ENCODE assay signal across 8 mouse cellular contexts in genomic region chr9:96491810-96492209, GRCm38 (mm10). TPM values are rescaled to one million over a fixed set of nuclear protein-coding genes. Genes with fewer than 3 reads are reported as not detected.
DNase-seq lines count a peak whose midpoint lies in the region; ATAC-seq and TF ChIP-seq lines count a peak whose summit lies in the region.

No protein-coding gene starts in this region.

- H3K9ac ChIP-seq in kidney, embryonic 14.5 days (ENCODE audit: low read depth, low read length), result no peak overlapping the region
- peak overlapping the region; percentile 31 for H3K9ac ChIP-seq in CH12.LX (ENCODE audit: insufficient read depth, low read depth)
- H3K9ac ChIP-seq in forebrain, embryonic 15.5 days (replicated peaks), result no peak overlapping the region
- no peak overlapping the region for H3K9ac ChIP-seq in liver, embryonic 12.5 days

- no peak overlapping the region for H3K4me3 ChIP-seq in kidney, embryonic 14.5 days (ENCODE audit: low read length)
- peak overlapping the region in 2 of 3 experiments; percentile 49 to 50 for H3K4me3 ChIP-seq in CH12.LX (replicated peaks in 1 of 3; ENCODE audit: low read depth in 2 of 3, low read length in 2 of 3, poor library complexity in 1 of 3)
- no peak overlapping the region for H3K4me3 ChIP-seq in forebrain, embryonic 15.5 days
- no peak overlapping the region for H3K4me3 ChIP-seq in liver, embryonic 12.5 days

- no peak; the same call in 1 of the 2 replicates for TF ChIP-seq POLR2A in CH12.LX (IDR thresholded peaks at IDR 0.05; ENCODE audit: low read depth, low read length)

- ATAC-seq in kidney, embryonic 14.5 days (ENCODE audit: low FRiP score, low TSS enrichment), result no peak
- 0 out of 2 replicates have a peak, but pooled peaks have one; percentile 35 for ATAC-seq in forebrain, embryonic 15.5 days (replicated peaks)
- ATAC-seq in liver, embryonic 12.5 days, result no peak

- in situ Hi-C loops in CH12.LX (cut with MboI; ENCODE audit: low pct_ligation_motif_present, low pct_unique_long_range_greater_than_20kb, low sequenced_read_pairs), result no loop called here

- H3K9me3 ChIP-seq in kidney, embryonic 14.5 days (ENCODE audit: control insufficient read depth, low read length), result no peaks in the 10 kb centered on the region
- H3K9me3 ChIP-seq in CH12.LX (replicated peaks; ENCODE audit: low read length), result no peaks in the 10 kb centered on the region
- H3K9me3 ChIP-seq in forebrain, embryonic 15.5 days, result no peaks in the 10 kb centered on the region
- H3K9me3 ChIP-seq in liver, embryonic 12.5 days (replicated peaks), result no peaks in the 10 kb centered on the region

- no peak for TF ChIP-seq EP300 in CH12.LX (IDR thresholded peaks at IDR 0.05; ENCODE audit: low read length)

- peaks cover 10% of the 10 kb centered on the region; the same call in 1 of the 2 replicates for H3K4me1 ChIP-seq in kidney, embryonic 14.5 days (ENCODE audit: control insufficient read depth, insufficient read depth, low read length)
- H3K4me1 ChIP-seq in CH12.LX (ENCODE audit: control insufficient read depth in 1 of 2, insufficient read depth in 2 of 2), result peaks cover 3 to 14% of the 10 kb centered on the region in 2 experiments; a peak in 2 of 4 replicates
- 0 out of 2 replicates have a peak, but pooled peaks cover 3% of the 10 kb centered on the region for H3K4me1 ChIP-seq in forebrain, embryonic 15.5 days
- H3K4me1 ChIP-seq in liver, embryonic 12.5 days, result 0 out of 2 replicates have a peak, but pooled peaks cover 8% of the 10 kb centered on the region

- peak; percentile 84 to 87 for TF ChIP-seq CTCF in CH12.LX (conservative IDR thresholded peaks at IDR 0.05 in 1 of 2, IDR thresholded peaks at IDR 0.05 in 1 of 2; ENCODE audit: low read depth in 2 of 2, low read length in 2 of 2)

- peak; percentile 49 for DNase-seq in kidney, adult 18-20 months
- DNase-seq in CH12.LX (ENCODE audit: extremely low read depth) (peak; percentile 60), adipocyte (ENCODE audit: low spot score) (no peak)
- DNase-seq in adrenal gland, postnatal 10 days, result peak; percentile 74
- DNase-seq in spleen, adult 18-20 months, result peak; percentile 8 to 57

- H3K79me2 ChIP-seq in CH12.LX (replicated peaks; ENCODE audit: control insufficient read depth, extremely low read depth, insufficient read depth, poor library complexity, severe bottlenecking), result no peaks in the 10 kb centered on the region

- H3K27me3 ChIP-seq in kidney, embryonic 14.5 days (ENCODE audit: control insufficient read depth, insufficient read depth, low read length), result no peaks in the 10 kb centered on the region
- no peaks in the 10 kb centered on the region for H3K27me3 ChIP-seq in CH12.LX (replicated peaks)
- no peaks in the 10 kb centered on the region for H3K27me3 ChIP-seq in forebrain, embryonic 15.5 days
- H3K27me3 ChIP-seq in liver, embryonic 12.5 days (replicated peaks), result no peaks in the 10 kb centered on the region

- dilution Hi-C loops in CH12.LX (cut with MboI; ENCODE audit: extremely low pct_ligation_motif_present, extremely low pct_unique_long_range_greater_than_20kb, low sequenced_read_pairs), result no loop called here

- H3K36me3 ChIP-seq in kidney, embryonic 14.5 days (ENCODE audit: control insufficient read depth, insufficient read depth, low read length), result no peaks in the 10 kb centered on the region
- H3K36me3 ChIP-seq in CH12.LX (replicated peaks in 1 of 2; ENCODE audit: control insufficient read depth in 1 of 2, insufficient read depth in 1 of 2, low read length in 1 of 2), result no peaks in the 10 kb centered on the region
- no peaks in the 10 kb centered on the region for H3K36me3 ChIP-seq in forebrain, embryonic 15.5 days
- H3K36me3 ChIP-seq in liver, embryonic 12.5 days, result no peaks in the 10 kb centered on the region

- 44% methylated on average over 12 of the region's 12 CpGs for WGBS in kidney, embryonic 14.5 days
- WGBS in forebrain, embryonic 15.5 days, result 35% methylated on average over 12 of the region's 12 CpGs
- WGBS in liver, embryonic 12.5 days (ENCODE audit: insufficient replicate concordance), result 27% methylated on average over 12 of the region's 12 CpGs

- TF ChIP-seq RAD21 in CH12.LX (IDR thresholded peaks at IDR 0.05; ENCODE audit: low read depth, low read length), result peak; percentile 56

- no peak overlapping the region for H3K4me2 ChIP-seq in kidney, embryonic 14.5 days (replicated peaks; ENCODE audit: low read depth, low read length)
- peak overlapping the region; percentile 83 for H3K4me2 ChIP-seq in CH12.LX (ENCODE audit: insufficient read depth, low read depth, poor library complexity, severe bottlenecking)
- H3K4me2 ChIP-seq in forebrain, embryonic 15.5 days (replicated peaks), result no peak overlapping the region
- H3K4me2 ChIP-seq in liver, embryonic 12.5 days, result peak overlapping the region; percentile 37; the same call in 1 of the 2 replicates

- H3K27ac ChIP-seq in kidney, embryonic 14.5 days (ENCODE audit: low read depth, low read length), result no peak overlapping the region
- H3K27ac ChIP-seq in CH12.LX (ENCODE audit: insufficient read depth, low read depth), result no peak overlapping the region
- no peak overlapping the region for H3K27ac ChIP-seq in forebrain, embryonic 15.5 days (replicated peaks)
- H3K27ac ChIP-seq in liver, embryonic 12.5 days, result no peak overlapping the region

TF ChIP-seq in CH12.LX, 34 proteins besides CTCF, POLR2A, EP300 and RAD21 (continues in another document):
- TF ChIP-seq POLR2AphosphoS2 (IDR thresholded peaks at IDR 0.05; ENCODE audit: low read depth, low read length) (no peak), USF1 (IDR thresholded peaks at IDR 0.05; ENCODE audit: low read depth, low read length) (no peak), MXI1 (IDR thresholded peaks at IDR 0.05; ENCODE audit: low read depth, low read length) (peak; percentile 62), ZNF384 (IDR thresholded peaks at IDR 0.05; ENCODE audit: low read depth, low read length) (no peak), ETS1 (conservative IDR thresholded peaks at IDR 0.05; ENCODE audit: low read depth, low read length) (no peak), GABPA (IDR thresholded peaks at IDR 0.05; ENCODE audit: insufficient replicate concordance, low read depth, low read length) (no peak), UBTF (IDR thresholded peaks at IDR 0.05; ENCODE audit: low read depth, low read length) (no peak), MAX (IDR thresholded peaks at IDR 0.05; ENCODE audit: low read length) (peak; percentile 63), KAT2A (IDR thresholded peaks at IDR 0.05; ENCODE audit: insufficient replicate concordance, low read length) (no peak), HCFC1 (IDR thresholded peaks at IDR 0.05; ENCODE audit: low read depth, low read length) (peak; percentile 39; the same call in 1 of the 2 replicates), ZKSCAN1 (IDR thresholded peaks at IDR 0.05; ENCODE audit: borderline replicate concordance, low read depth, low read length) (no peak), MAFK (IDR thresholded peaks at IDR 0.05; ENCODE audit: insufficient replicate concordance, low read length) (no peak), TCF12 (IDR thresholded peaks at IDR 0.05; ENCODE audit: low read depth, low read length) (0 out of 2 replicates have a peak, but pooled peaks have one; percentile 28), MEF2A (IDR thresholded peaks at IDR 0.05; ENCODE audit: borderline replicate concordance, low read depth, low read length) (no peak), IRF4 (IDR thresholded peaks at IDR 0.05; ENCODE audit: low read depth, low read length) (no peak), NELFE (IDR thresholded peaks at IDR 0.05; ENCODE audit: low read depth, low read length) (0 out of 2 replicates have a peak, but pooled peaks have one; percentile 24), ZMIZ1 (IDR thresholded peaks at IDR 0.05; ENCODE audit: low read depth, low read length) (no peak), MYC (IDR thresholded peaks at IDR 0.05; ENCODE audit: low read depth, low read length) (peak; percentile 80), SIN3A (IDR thresholded peaks at IDR 0.05; ENCODE audit: low read length) (no peak), JUN (IDR thresholded peaks at IDR 0.05; ENCODE audit: insufficient read depth, low read depth, low read length) (no peak), PAX5 (IDR thresholded peaks at IDR 0.05; ENCODE audit: low read length) (no peak), TBP (conservative IDR thresholded peaks at IDR 0.05; ENCODE audit: low read depth, low read length) (no peak), RCOR1 (conservative IDR thresholded peaks at IDR 0.05; ENCODE audit: low read depth, low read length) (0 out of 2 replicates have a peak, but pooled peaks have one; percentile 49), JUND (conservative IDR thresholded peaks at IDR 0.05; ENCODE audit: low read depth, low read length) (no peak), BHLHE40 (IDR thresholded peaks at IDR 0.05; ENCODE audit: low read depth, low read length) (0 out of 2 replicates have a peak, but pooled peaks have one; percentile 10), CHD1 (IDR thresholded peaks at IDR 0.05; ENCODE audit: low read depth, low read length) (no peak; the same call in 1 of the 2 replicates), SMC3 (IDR thresholded peaks at IDR 0.05; ENCODE audit: low read depth, low read length) (peak; percentile 90), E2F4 (IDR thresholded peaks at IDR 0.05; ENCODE audit: insufficient replicate concordance, low read depth, low read length) (no peak), CHD2 (IDR thresholded peaks at IDR 0.05; ENCODE audit: low read length) (no peak), USF2 (conservative IDR thresholded peaks at IDR 0.05; ENCODE audit: low read depth, low read length) (no peak)

RNA-seq across cellular contexts. Expression of gene Rnf7, which starts 13.3 kb away (rescaled TPM):
- 265 and 292 TPM in 2 replicates for polyA plus RNA-seq in kidney, embryonic 14.5 days (2014; fragmentation: Nextera tagmentation; extraction: Ambion mirVana)
- total RNA-seq in CH12.LX (2012; rRNA removed) (131 and 141 TPM in 2 replicates), CH12.LX (2014; rRNA removed) (277 and 286 TPM in 2 replicates)
- 122 and 135 TPM in 2 replicates for polyA plus RNA-seq in CH12.LX (2012; ENCODE audit: insufficient read length, low read depth)
- total RNA-seq in adrenal gland, postnatal 10 days (2021), result 10 to 100 TPM; 72.7 to 86.6 TPM
- 179 and 187 TPM in 2 replicates for polyA plus RNA-seq in forebrain, embryonic 15.5 days (2015; fragmentation: Nextera tagmentation; extraction: Ambion mirVana)
- polyA plus RNA-seq in liver, embryonic 12.5 days (2016; fragmentation: Nextera tagmentation; extraction: Ambion mirVana), result 104 and 110 TPM in 2 replicates

RNA-seq across cellular contexts. Expression of gene Gm28729, which starts 33.3 kb away (rescaled TPM):
- polyA plus RNA-seq in kidney, embryonic 14.5 days (2014; fragmentation: Nextera tagmentation; extraction: Ambion mirVana), result not detected in 2 replicates
- total RNA-seq in CH12.LX (2012; rRNA removed) (not detected in 2 replicates), CH12.LX (2014; rRNA removed) (not detected in 2 replicates)
- polyA plus RNA-seq in CH12.LX (2012; ENCODE audit: insufficient read length, low read depth), result not detected in 2 replicates
- total RNA-seq in adrenal gland, postnatal 10 days (2021), result under 1 TPM in 1 of 2 experiments, not detected in 1; 0.15 TPM
- 0.15 and 0.31 TPM in 2 replicates for polyA plus RNA-seq in forebrain, embryonic 15.5 days (2015; fragmentation: Nextera tagmentation; extraction: Ambion mirVana)
- polyA plus RNA-seq in liver, embryonic 12.5 days (2016; fragmentation: Nextera tagmentation; extraction: Ambion mirVana), result not detected in 2 replicates

Comparison
In these comparisons a context has a peak if more than half of its experiments do, and no peak if none do; other contexts are left out.
1. H3K4me2 ChIP-seq: peak in CH12.LX (single experiment) and liver, embryonic 12.5 days (single experiment); none in kidney, embryonic 14.5 days (single experiment) and forebrain, embryonic 15.5 days (single experiment).
2. H3K4me3 ChIP-seq: peak in CH12.LX (2 of 3); none in kidney, embryonic 14.5 days (single experiment), forebrain, embryonic 15.5 days (single experiment) and liver, embryonic 12.5 days (single experiment).